Mouse (Mus musculus) monocyte, adult 5-6 weeks (primary cell): ENCODE measurements around the gene Tnfsf13b. TPM values are rescaled to one million over a fixed set of nuclear protein-coding genes. Genes with fewer than 3 reads are reported as not detected.

ENCODE experiments used
- ATAC-seq: fragments of 153-309, 156-312 bp; replicated peaks from 2 replicates; pipeline ENCODE4 v1.8.0; 2017; ENCODE audit warnings: mild to moderate bottlenecking; ENCODE audit not compliant: low TSS enrichment, insufficient number of reproducible peaks, severe bottlenecking, poor library complexity, low FRiP score
- total RNA-seq: library from RNA; stranded (forward); fragments of 200-1000, 200-491, 200-594 nt; gene quantifications from 3 replicates; pipeline ENCODE4 v1.2.3, GENCODE M21; 2017

The Tnfsf13b gene
- total RNA-seq, 1 experiment from 2014 or later = 13.5 TPM

DNA sequence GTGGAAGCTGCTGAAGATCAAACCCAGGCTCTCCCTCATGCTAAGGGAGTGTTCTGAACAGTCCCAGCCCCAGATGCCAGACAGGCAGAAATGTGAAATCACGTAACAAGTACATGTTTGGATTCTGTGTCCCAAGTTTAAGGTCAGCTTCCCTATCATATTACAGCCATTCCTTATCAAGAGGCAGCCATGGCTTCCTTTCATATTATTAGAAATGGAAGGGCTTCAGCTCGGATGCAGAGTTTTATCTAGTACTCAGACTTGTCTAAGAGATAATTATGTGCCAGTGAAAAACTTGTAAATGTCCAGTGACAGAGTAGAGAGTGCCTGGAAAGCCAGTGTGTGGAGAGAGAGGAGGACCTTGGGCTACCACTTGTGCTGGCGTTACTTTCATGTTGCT lies 34.6 kb downstream of the Tnfsf13b start:
- ATAC-seq = no peak

DNA sequence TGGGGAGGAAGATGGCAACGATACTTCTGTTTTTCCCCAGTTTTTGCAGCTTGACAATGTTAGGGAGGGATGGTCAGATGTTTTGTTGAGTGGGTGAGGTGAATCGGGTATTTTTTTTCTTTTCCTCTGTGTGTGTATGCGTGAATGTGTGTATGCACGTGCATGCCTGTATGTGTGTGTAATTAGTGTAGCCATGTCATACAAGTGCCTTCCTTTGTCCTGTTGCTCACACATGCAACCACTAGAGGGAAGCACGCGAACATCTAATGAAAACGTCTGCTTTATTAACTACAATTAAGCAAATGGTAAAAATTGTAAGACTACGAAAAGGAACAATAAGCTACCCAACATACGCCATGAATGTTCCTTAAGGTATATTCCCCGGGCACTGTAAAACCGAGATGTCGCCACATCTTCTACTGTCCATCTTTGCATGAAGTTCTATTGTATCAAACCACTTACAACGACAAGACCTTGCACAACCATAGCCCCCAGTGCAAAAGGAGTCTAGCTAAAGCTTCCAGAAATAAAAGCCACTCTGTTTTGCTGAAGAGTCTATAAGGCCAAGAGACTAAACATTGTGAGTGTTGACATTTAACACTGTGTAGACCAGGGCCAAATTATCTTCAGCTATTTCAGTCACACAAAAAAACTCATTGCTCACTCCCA lies 37.7 kb downstream of the Tnfsf13b start:
- no peak for ATAC-seq

DNA sequence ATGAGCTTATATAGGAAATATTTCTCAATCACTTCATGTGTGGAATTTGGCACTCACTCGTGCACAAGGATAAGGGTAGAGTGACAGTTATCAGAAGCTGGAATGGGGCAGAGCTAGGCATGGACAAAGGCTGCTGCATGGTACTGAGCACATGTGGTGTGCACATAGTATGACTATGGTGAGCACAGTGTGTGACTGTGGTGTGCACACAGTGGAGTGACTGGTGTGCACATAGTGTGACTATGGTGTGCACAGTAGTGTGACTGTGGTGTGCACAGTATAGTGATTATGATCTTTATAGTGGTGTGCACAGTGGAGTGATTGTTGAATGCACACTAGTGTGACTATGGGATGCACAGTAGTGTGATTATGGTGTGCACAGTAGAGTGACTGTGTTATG lies 39.5 kb downstream of the Tnfsf13b start:
- ATAC-seq = no peak

DNA sequence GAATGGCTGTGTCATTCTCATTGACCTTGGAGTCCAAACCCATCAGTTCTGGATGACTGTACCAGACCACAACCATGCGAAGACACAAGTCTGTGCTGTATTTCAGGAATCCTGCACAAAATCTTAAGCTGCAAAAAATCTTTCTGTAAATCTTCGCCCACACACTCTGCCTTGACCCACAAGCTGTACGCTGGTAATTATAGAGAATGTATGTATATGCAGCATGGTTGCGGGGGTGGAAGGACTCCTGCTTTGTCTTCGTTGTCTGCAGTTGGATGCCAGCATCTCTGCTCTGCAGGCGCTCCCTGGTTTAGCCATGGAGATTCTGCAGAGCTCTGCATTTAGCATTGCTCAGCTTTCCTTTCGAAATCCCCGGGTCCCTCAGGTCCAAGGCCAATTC lies 42.9 kb downstream of the Tnfsf13b start:
- no peak for ATAC-seq

DNA sequence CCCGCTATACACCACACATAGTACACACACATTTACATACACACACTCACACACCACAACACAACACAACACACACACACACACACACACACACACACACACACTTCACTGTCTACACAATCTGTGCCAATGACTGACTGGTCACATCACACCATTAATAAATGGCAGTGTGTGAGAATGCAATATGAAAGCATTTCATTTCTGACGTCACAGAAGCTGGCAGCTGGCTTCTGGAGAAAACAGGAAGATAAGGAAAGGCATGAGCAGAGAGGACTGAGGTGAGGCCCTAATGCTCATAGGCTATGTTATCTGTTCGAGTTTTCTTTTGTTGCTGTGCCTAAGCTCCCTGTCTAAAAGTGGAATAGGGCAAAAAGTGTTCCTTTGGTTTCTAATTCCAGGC lies 45.3 kb downstream of the Tnfsf13b start:
- no peak for ATAC-seq

DNA sequence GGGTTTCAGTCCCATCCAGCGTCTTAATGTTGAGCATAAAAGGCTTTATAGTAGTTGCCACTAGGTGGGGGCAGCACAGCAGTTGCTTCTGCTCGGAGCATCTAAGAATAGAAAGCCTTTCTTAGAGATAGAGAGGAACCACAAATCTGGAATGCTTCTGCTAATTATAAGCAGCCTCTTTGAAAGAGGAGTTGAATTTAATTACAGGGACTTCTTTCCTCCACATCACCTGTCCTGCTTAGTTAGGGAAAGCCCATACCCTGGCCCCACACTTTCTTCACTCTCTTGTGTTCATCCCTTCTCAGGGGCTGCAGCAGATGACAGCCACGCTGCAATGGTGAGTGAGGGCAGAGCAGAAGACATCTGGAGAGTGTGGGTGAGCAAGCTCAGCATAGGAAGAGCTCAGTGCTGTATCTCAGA lies 47.3 kb downstream of the Tnfsf13b start:
- ATAC-seq = no peak

DNA sequence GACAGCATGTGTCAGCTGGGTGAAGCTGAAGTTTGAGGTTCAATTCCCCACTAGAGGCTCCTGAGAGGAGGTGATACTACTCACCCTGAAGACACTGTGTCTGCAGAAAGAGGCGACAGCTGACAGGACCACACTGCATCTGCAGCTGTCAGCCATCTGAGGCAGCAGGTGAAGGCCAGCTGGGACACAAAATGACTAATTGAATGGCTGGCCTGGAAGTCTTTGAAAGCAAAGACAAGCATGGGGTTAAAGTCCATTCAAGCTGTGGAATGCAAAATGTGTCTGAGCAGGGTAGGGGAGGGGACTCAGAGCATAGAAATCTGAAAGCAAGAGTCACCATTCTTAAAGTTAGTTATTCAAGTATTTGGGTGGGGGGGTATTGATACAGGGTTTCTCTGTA lies 54.7 kb downstream of the Tnfsf13b start:
- no peak for ATAC-seq

DNA sequence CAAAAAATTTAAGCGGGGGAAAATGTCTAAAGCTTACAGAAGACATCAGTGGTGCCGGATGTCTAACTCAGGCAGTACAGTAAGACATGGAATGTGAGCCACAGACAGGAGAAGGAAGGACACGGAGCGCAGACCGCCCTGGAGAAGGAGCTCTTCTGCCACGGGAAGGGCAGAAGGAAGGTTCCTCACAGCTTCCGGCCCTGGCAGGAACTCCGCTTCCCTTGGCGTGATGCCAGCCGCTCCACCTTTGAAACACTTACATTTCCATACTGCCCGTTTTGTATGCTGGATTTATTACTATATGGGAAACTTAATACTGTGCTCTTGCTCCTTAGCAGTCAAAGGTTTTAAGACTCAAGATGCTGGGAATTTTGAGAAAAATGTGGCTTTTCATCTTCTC lies 60.6 kb downstream of the Tnfsf13b start:
- no peak for ATAC-seq

DNA sequence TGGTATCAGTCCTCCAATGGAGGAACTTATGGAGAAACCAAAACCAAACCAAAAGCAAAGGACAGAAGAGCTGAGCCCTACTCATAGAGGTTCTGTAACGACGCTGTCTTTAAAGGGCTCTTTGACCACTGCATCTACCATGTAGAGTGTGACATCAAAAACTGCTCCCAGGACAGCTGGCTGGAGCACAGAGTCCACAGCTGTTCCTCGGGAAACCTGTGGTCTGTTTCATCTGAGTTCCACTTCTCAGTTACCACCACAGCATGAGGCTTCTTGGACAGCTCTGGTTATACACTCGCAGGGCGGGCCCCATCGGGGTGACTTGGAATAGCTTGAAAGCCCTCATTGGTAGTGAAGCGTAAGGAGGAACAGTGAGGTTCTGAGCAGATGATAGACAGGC lies 61.5 kb downstream of the Tnfsf13b start:
- ATAC-seq = no peak

DNA sequence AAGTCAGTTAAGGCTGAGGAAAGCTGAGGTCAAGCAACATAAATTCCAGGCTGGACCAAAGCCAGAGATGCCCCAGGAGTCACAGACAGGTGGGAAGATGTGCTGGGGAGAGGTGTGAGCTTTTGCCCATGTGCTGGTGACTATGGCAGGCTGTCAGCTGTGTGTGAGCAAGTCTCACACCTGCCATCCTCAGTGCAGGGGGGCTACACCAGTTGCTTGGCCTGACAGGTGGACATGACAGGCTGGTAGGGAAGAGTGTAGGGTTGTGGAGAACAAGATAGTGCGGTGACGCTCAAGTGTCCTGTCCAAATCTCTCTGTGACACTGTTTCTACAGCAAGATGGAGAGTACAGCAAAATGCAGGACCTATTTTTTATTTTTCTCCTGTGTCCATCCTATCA lies 66.1 kb downstream of the Tnfsf13b start:
- no peak for ATAC-seq

Other genes starting within 250 kb of the Tnfsf13b start
- gene Fam155a, start 235.3 kb upstream of the Tnfsf13b start, total RNA-seq = not detected in 3 replicates
- not detected in 3 replicates for gene Gm10217, start 142.2 kb upstream of the Tnfsf13b start, total RNA-seq
- gene Lig4, start 28.8 kb upstream of the Tnfsf13b start, total RNA-seq = 0.85 to 2.3 TPM (median 1.2 TPM) in 3 replicates
- 25.0 to 26.3 TPM (median 25.6 TPM) in 3 replicates for gene Abhd13, start 28.8 kb upstream of the Tnfsf13b start, total RNA-seq
- 0.10 TPM in 1 of 3 replicates, not detected in the others for gene Myo16, start 147.4 kb downstream of the Tnfsf13b start, total RNA-seq